Mouse (Mus musculus): ENCODE results near the gene Gpat2. TPM values are rescaled to one million over a fixed set of nuclear protein-coding genes. Genes with fewer than 3 reads are reported as not detected.

The Gpat2 gene
- polyA plus RNA-seq, 1 experiment from 2014 or later: not detected

DNA sequence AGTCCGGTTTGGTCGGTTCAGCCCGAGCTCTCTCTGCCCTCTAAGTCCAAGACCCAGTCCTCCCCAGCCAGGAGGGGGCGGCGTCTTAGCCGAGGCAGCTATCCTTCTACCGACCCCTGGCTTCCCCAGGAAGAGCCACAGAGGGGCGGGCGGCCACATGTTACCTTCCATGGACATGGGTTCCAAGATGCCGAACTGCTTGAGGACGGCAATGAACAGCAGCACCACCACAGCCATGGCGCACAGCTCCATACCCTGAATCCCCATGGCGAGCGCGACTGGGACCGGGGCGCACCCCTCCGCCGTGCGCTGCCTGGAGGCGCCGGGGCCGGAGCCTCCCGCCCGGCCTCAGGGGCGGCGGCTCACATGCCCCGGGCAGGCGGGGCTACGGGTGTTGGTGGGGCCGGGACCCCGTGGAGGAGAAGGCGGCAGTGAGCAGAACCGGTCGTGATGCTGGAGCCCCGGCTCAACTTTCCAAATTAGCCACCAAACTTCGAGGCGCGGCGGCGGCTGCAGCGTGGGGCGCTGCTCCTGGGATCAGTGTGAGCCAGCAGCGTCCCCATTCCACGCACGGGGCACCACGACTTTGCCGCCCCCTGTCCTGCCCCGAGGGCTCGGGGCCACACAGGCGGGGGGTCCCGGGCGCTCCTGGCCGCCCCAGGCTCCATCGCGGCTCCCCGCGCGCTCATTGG, 57.0 kb downstream of the Gpat2 start:
- peak overlapping the region; percentile 38 for H3K4me3 ChIP-seq
- H3K27me3 ChIP-seq: peaks cover 63% of the 10 kb centered on the region
- WGBS: 1% methylated on average over 59 of the region's 59 CpGs
- no peak overlapping the region for H3K27ac ChIP-seq (replicated peaks)
- H3K9ac ChIP-seq (replicated peaks): no peak overlapping the region
- H3K9me3 ChIP-seq: no peaks in the 10 kb centered on the region
- H3K4me1 ChIP-seq: peaks cover 33% of the 10 kb centered on the region
- peak overlapping the region; percentile 70 for H3K4me2 ChIP-seq (replicated peaks)
- ATAC-seq (replicated peaks): no peak
- H3K36me3 ChIP-seq: no peaks in the 10 kb centered on the region

DNA sequence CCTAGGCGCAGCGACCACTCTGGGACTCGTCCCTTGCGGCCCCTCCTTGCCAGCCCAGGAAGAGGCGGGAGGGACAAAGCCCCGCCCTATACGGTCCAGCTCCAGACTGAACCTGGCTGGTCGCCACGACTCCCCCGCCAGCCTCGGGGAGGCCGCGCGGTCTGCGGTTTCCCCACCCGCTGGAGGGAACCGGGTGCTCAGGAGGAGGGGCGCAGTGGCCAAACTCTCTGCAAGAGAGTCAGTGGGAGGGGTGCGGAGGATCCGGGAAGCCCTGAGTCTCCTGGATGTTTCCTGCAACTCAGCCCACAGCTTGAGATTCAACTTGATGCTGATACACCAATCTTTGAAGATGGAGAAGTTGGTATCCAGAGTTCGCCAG, 57.5 kb downstream of the Gpat2 start:
- Histone ChIP-seq H3K4me3 (peak overlapping the region; percentile 38), H3K9ac (replicated peaks) (no peak overlapping the region), H3K9me3 (no peaks in the 10 kb centered on the region), H3K4me2 (replicated peaks) (peak overlapping the region; percentile 70), H3K27me3 (peaks cover 63% of the 10 kb centered on the region), H3K36me3 (no peaks in the 10 kb centered on the region), H3K27ac (replicated peaks) (no peak overlapping the region), H3K4me1 (peaks cover 33% of the 10 kb centered on the region)
- under 1% methylated on average over 21 of the region's 21 CpGs for WGBS
- peak; percentile 59 for ATAC-seq (replicated peaks)

DNA sequence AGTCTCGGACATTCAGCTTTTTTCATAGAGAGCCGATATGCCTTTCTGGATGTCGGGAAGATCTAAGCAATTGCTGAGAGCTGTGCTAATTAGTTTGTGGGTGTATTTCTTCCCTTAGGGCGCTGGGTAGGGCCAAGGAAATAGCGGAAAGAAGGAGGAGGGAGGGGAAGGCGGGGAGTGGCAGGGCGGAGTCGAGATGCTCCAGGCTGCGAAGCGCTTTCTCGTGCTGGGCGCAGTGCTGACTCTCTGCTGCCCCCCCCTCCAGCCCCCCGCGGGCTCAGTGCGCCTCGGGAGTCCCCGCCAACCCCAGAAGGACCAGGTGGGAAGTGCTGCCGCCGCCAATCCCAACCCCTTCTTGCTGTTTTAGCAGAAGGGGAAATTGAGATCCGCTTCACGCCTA, 58.0 kb downstream of the Gpat2 start:
- H3K4me3 ChIP-seq: peak overlapping the region; percentile 38
- H3K4me2 ChIP-seq (replicated peaks): peak overlapping the region; percentile 70
- H3K4me1 ChIP-seq: peaks cover 33% of the 10 kb centered on the region
- H3K36me3 ChIP-seq: no peaks in the 10 kb centered on the region
- ATAC-seq (replicated peaks): peak; percentile 32
- no peak overlapping the region for H3K27ac ChIP-seq (replicated peaks)
- H3K9ac ChIP-seq (replicated peaks): no peak overlapping the region
- WGBS: 2% methylated on average over 18 of the region's 21 CpGs
- no peaks in the 10 kb centered on the region for H3K9me3 ChIP-seq
- H3K27me3 ChIP-seq: peaks cover 63% of the 10 kb centered on the region

DNA sequence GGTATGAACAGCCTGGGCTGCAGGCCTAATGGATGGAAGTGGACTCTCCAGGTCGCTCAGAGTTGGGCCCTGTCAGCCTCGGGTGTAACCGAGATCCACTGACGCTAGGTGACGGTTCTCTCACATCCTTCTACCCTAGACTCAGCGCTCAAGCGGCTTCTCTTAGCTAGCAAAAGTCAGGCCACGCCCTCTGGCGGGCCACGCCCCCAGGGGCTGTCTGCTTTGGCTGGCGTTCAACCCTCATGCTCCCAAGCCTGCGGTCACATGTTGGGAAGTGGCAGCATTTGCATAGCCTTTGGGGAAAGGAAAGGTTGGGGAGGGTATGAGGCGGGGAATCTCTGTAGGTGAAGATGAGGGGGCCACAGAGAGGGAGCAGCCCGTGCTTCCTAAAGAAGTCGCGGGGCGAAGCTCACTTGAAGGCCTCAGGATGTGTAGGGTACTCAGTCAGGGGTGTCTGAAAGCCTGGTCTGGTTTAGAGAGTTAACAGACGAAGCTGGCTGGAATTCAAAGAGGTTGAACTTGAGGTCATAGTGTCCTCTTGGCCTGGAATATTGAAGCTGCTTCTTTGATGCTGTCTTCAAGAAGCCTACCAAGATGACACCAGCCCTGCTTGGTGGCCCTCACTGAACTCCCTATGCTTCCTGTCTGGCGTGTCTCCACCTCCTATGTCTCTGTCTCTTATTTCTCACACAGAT, 59.6 kb downstream of the Gpat2 start:
- 7% methylated on average over 19 of the region's 19 CpGs for WGBS
- H3K4me2 ChIP-seq (replicated peaks): peak overlapping the region; percentile 34

More for the DNA sequence above, 59.6 kb downstream of the Gpat2 start:
- Histone ChIP-seq H3K27me3 (peaks cover 56% of the 10 kb centered on the region), H3K4me1 (peaks cover 33% of the 10 kb centered on the region), H3K9ac (replicated peaks) (no peak overlapping the region), H3K4me3 (peak overlapping the region; percentile 6), H3K9me3 (no peaks in the 10 kb centered on the region), H3K27ac (replicated peaks) (no peak overlapping the region), H3K36me3 (no peaks in the 10 kb centered on the region)
- peak; percentile 61 for ATAC-seq (replicated peaks)

Other genes starting within 250 kb of the Gpat2 start
- 1.3 and 1.7 TPM in 2 replicates for gene 1810024B03Rik, start 216.9 kb upstream of the Gpat2 start, polyA plus RNA-seq (2015; fragmentation: Nextera tagmentation; extraction: Ambion mirVana)
- gene Snrnp200, start 216.8 kb upstream of the Gpat2 start, polyA plus RNA-seq (2015; fragmentation: Nextera tagmentation; extraction: Ambion mirVana): 57.0 and 59.8 TPM in 2 replicates
- 67.6 and 70.0 TPM in 2 replicates for gene Ciao1, start 177.4 kb upstream of the Gpat2 start, polyA plus RNA-seq (2015; fragmentation: Nextera tagmentation; extraction: Ambion mirVana)
- gene Tmem127, start 177.3 kb upstream of the Gpat2 start, polyA plus RNA-seq (2015; fragmentation: Nextera tagmentation; extraction: Ambion mirVana): 46.4 and 51.0 TPM in 2 replicates
- 94.7 and 99.8 TPM in 2 replicates for gene Stard7, start 155.0 kb upstream of the Gpat2 start, polyA plus RNA-seq (2015; fragmentation: Nextera tagmentation; extraction: Ambion mirVana)
- 7.4 and 7.7 TPM in 2 replicates for gene Dusp2, start 89.0 kb upstream of the Gpat2 start, polyA plus RNA-seq (2015; fragmentation: Nextera tagmentation; extraction: Ambion mirVana)
- not detected in 2 replicates for gene Astl, start 86.6 kb upstream of the Gpat2 start, polyA plus RNA-seq (2015; fragmentation: Nextera tagmentation; extraction: Ambion mirVana)
- gene Adra2b, start 62.0 kb upstream of the Gpat2 start, polyA plus RNA-seq (2015; fragmentation: Nextera tagmentation; extraction: Ambion mirVana): 0.88 and 1.00 TPM in 2 replicates
- gene Fahd2a, start 19.4 kb downstream of the Gpat2 start, polyA plus RNA-seq (2015; fragmentation: Nextera tagmentation; extraction: Ambion mirVana): 29.9 and 33.1 TPM in 2 replicates
- 8.3 and 8.6 TPM in 2 replicates for gene Kcnip3, start 96.9 kb downstream of the Gpat2 start, polyA plus RNA-seq (2015; fragmentation: Nextera tagmentation; extraction: Ambion mirVana)
- gene Prom2, start 116.3 kb downstream of the Gpat2 start, polyA plus RNA-seq (2015; fragmentation: Nextera tagmentation; extraction: Ambion mirVana): not detected in 2 replicates
- 10.3 and 11.0 TPM in 2 replicates for gene Zfp661, start 161.9 kb downstream of the Gpat2 start, polyA plus RNA-seq (2015; fragmentation: Nextera tagmentation; extraction: Ambion mirVana)
- 181 and 189 TPM in 2 replicates for gene Mrps5, start 162.0 kb downstream of the Gpat2 start, polyA plus RNA-seq (2015; fragmentation: Nextera tagmentation; extraction: Ambion mirVana)
- 1.0 and 1.4 TPM in 2 replicates for gene Mal, start 231.5 kb downstream of the Gpat2 start, polyA plus RNA-seq (2015; fragmentation: Nextera tagmentation; extraction: Ambion mirVana)